Mouse (Mus musculus): ENCODE results near the gene Gm49776. TPM values are rescaled to one million over a fixed set of nuclear protein-coding genes. Genes with fewer than 3 reads are reported as not detected.
A peak's percentile ranks its signal among the peaks of the same experiment; 100 is the strongest.
"Not testable (repeated sequence)": the region's sequence is repeated elsewhere in the genome, so short reads cannot be mapped to it uniquely, and the experiment has no call there.

Gm49776 gene
- polyA plus RNA-seq, 1 experiment, result 0.46 TPM

- H3K79me3 ChIP-seq (ENCODE audit: low read depth), result no peaks in the 10 kb centered on the region
- no peak for TF ChIP-seq MYOG (IDR thresholded peaks at IDR 0.05; ENCODE audit: control insufficient read depth, extremely low read depth, insufficient read length)
- no peak for TF ChIP-seq CTCF (IDR thresholded peaks at IDR 0.05; ENCODE audit: control insufficient read depth, insufficient read depth, insufficient read length)
- TF ChIP-seq FOSL1 (IDR thresholded peaks at IDR 0.05; ENCODE audit: insufficient read depth, low read length, poor library complexity, severe bottlenecking), result no peak
- TF ChIP-seq MYOD1 (IDR thresholded peaks at IDR 0.05; ENCODE audit: control insufficient read depth, insufficient read length, low read depth), result no peak
- no peak for TF ChIP-seq MAX (IDR thresholded peaks at IDR 0.05)
- no peak for TF ChIP-seq CEBPB (IDR thresholded peaks at IDR 0.05; ENCODE audit: low read depth)
- no peak for TF ChIP-seq USF1 (IDR thresholded peaks at IDR 0.05; ENCODE audit: low read depth)
- H3K27me3 ChIP-seq (ENCODE audit: control insufficient read depth, insufficient read depth, insufficient read length), result no peaks in the 10 kb centered on the region
Observed at GRCm38 (mm10) chr16:18197881-18198280, 60.2 kb downstream of the Gm49776 start.

GRCm38 (mm10) chr16:18195561-18195960, 62.6 kb downstream of the Gm49776 start:
- H3K4me3 ChIP-seq (ENCODE audit: insufficient read depth, poor library complexity, severe bottlenecking); H3ac ChIP-seq (ENCODE audit: control insufficient read depth, insufficient read length, low read depth); H3K79me2 ChIP-seq (ENCODE audit: control insufficient read depth, insufficient read depth); H3K27me3 ChIP-seq (ENCODE audit: control insufficient read depth, insufficient read depth, insufficient read length); H3K79me3 ChIP-seq (ENCODE audit: low read depth); H3K36me3 ChIP-seq (ENCODE audit: control insufficient read depth, insufficient read depth): not testable (repeated sequence)
- TF ChIP-seq MYOD1 (IDR thresholded peaks at IDR 0.05; ENCODE audit: control insufficient read depth, insufficient read length, low read depth), result peak; percentile 88

More at GRCm38 (mm10) chr16:18197881-18198280, 60.2 kb downstream of the Gm49776 start:
- H3K79me2 ChIP-seq (ENCODE audit: control insufficient read depth, insufficient read depth), result no peaks in the 10 kb centered on the region
- no peak overlapping the region for H3K4me3 ChIP-seq (ENCODE audit: insufficient read depth, poor library complexity, severe bottlenecking)
- no peaks in the 10 kb centered on the region for H3K36me3 ChIP-seq (ENCODE audit: control insufficient read depth, insufficient read depth)
- H3ac ChIP-seq (ENCODE audit: control insufficient read depth, insufficient read length, low read depth), result no peak overlapping the region

Small RNA genes within 50 kb of the gene (microRNA-seq; reads per million reads assigned to microRNA genes)
- 4.1 reads per million, percentile 50 among the genes with 10 or more reads in this experiment for gene Gm24572 (ENCODE audit: borderline microRNAs expressed)
- gene Mir1306 (ENCODE audit: borderline microRNAs expressed), result 142 reads per million, percentile 75 among the genes with 10 or more reads in this experiment

Other genes starting within 250 kb of the Gm49776 start
- gene Dgcr6, start 205.5 kb downstream of the Gm49776 start, polyA plus RNA-seq (2012; fragmentation: generic; extraction: Trizol), result 71.1 TPM
- 7.3 TPM for gene Prodh, start 168.1 kb downstream of the Gm49776 start, polyA plus RNA-seq (2012; fragmentation: generic; extraction: Trizol)
- gene Rtn4r, start 130.7 kb downstream of the Gm49776 start, polyA plus RNA-seq (2012; fragmentation: generic; extraction: Trizol), result 0.11 TPM
- gene Ccdc188, start 40.4 kb downstream of the Gm49776 start, polyA plus RNA-seq (2012; fragmentation: generic; extraction: Trizol), result 0.04 TPM
- 37.4 TPM for gene Zdhhc8, start 23.2 kb downstream of the Gm49776 start, polyA plus RNA-seq (2012; fragmentation: generic; extraction: Trizol)
- 79.2 TPM for gene Trmt2a, start 9.6 kb downstream of the Gm49776 start, polyA plus RNA-seq (2012; fragmentation: generic; extraction: Trizol)
- gene Ranbp1, start 9.6 kb downstream of the Gm49776 start, polyA plus RNA-seq (2012; fragmentation: generic; extraction: Trizol), result 422 TPM
- 22.0 TPM for gene Dgcr8, start 30.9 kb upstream of the Gm49776 start, polyA plus RNA-seq (2012; fragmentation: generic; extraction: Trizol)
- 20.6 TPM for gene Tango2, start 89.8 kb upstream of the Gm49776 start, polyA plus RNA-seq (2012; fragmentation: generic; extraction: Trizol)
- 5.4 TPM for gene Arvcf, start 89.9 kb upstream of the Gm49776 start, polyA plus RNA-seq (2012; fragmentation: generic; extraction: Trizol)
- gene Txnrd2, start 168.1 kb upstream of the Gm49776 start, polyA plus RNA-seq (2012; fragmentation: generic; extraction: Trizol), result 19.4 TPM
- 96.2 TPM for gene Comt, start 168.5 kb upstream of the Gm49776 start, polyA plus RNA-seq (2012; fragmentation: generic; extraction: Trizol)
- gene Gnb1l, start 240.4 kb upstream of the Gm49776 start, polyA plus RNA-seq (2012; fragmentation: generic; extraction: Trizol), result 13.3 TPM
- 10.6 TPM for gene Rtl10, start 240.6 kb upstream of the Gm49776 start, polyA plus RNA-seq (2012; fragmentation: generic; extraction: Trizol)

Measured in C2C12 (cell line).